8 mouse cellular contexts compared by ENCODE assay signal in the genomic region with DNA sequence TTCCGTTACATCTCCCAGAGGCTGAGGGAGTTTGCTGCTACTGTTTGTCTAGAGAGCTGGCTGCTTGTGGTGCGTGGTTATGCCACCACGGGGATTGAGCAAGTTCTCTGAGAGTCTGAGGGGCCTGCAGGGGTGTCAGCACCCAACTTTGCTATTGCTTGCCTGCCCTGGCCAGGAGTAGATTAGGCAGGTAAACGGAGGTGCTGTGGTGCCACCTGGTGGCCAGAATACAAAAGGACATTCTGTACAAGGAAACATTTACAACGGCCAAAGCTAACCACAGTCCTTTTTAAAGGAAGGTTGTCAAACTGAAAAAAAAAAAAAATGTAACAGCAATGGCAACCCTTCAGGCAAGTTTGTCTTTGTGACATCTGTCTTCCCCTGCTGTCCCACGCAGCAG.
DNase-seq lines count a peak whose midpoint lies in the region; ATAC-seq and TF ChIP-seq lines count a peak whose summit lies in the region.

No protein-coding gene starts in this region.

- WGBS in forebrain, embryonic 11.5 days: 17% methylated on average over 6 of the region's 6 CpGs
- whole genome bisulfite sequencing in heart, postnatal 0 days: 9% methylated on average over 6 of the region's 6 CpGs
- WGBS in liver, embryonic 16.5 days (ENCODE audit: insufficient replicate concordance): 8% methylated on average over 6 of the region's 6 CpGs
- 10% methylated on average over 6 of the region's 6 CpGs for WGBS in neural tube, embryonic 15.5 days

- H3K9ac ChIP-seq in CH12.LX (ENCODE audit: insufficient read depth, low read depth): no peak overlapping the region
- no peak overlapping the region for H3K9ac ChIP-seq in forebrain, embryonic 11.5 days (ENCODE audit: low read length)
- H3K9ac ChIP-seq in heart, postnatal 0 days (replicated peaks; ENCODE audit: low read depth, low read length): no peak overlapping the region
- H3K9ac ChIP-seq in liver, embryonic 16.5 days (ENCODE audit: low read depth, low read length): no peak overlapping the region
- H3K9ac ChIP-seq in neural tube, embryonic 15.5 days (replicated peaks): no peak overlapping the region

- H3K36me3 ChIP-seq in CH12.LX (replicated peaks in 1 of 2; ENCODE audit: control insufficient read depth in 1 of 2, insufficient read depth in 1 of 2, low read length in 1 of 2): peaks cover 0 to 10% of the 10 kb centered on the region in 2 experiments
- no peaks in the 10 kb centered on the region for H3K36me3 ChIP-seq in forebrain, embryonic 11.5 days (ENCODE audit: control insufficient read depth, insufficient read depth, low read length)
- no peaks in the 10 kb centered on the region for H3K36me3 ChIP-seq in heart, postnatal 0 days (replicated peaks; ENCODE audit: control insufficient read depth, insufficient read depth, low read length)
- H3K36me3 ChIP-seq in liver, embryonic 16.5 days (ENCODE audit: control insufficient read depth, insufficient read depth): no peaks in the 10 kb centered on the region
- H3K36me3 ChIP-seq in neural tube, embryonic 15.5 days: 0 out of 2 replicates have a peak, but pooled peaks cover 2% of the 10 kb centered on the region
- no peaks in the 10 kb centered on the region for H3K36me3 ChIP-seq in testis, adult 2 months (ENCODE audit: control insufficient read depth, insufficient read depth, low read length)

- DNase-seq in CH12.LX (ENCODE audit: extremely low read depth): peak; percentile 71
- peak; percentile 71 for DNase-seq in c-Kit-negative CD71-positive TER-119-positive erythroid progenitor cells, embryonic 14.5 days (ENCODE audit: low read depth, low spot score)
- DNase-seq in forebrain, embryonic 11.5 days (ENCODE audit: low spot score): peak; percentile 87
- DNase-seq in heart, postnatal 0 days (ENCODE audit: low spot score): peak; percentile 75
- DNase-seq in kidney, postnatal 25 days: peak; percentile 83 to 90

- peak; percentile 55; the same call in 1 of the 2 replicates for ATAC-seq in forebrain, embryonic 11.5 days (replicated peaks; ENCODE audit: low FRiP score)
- ATAC-seq in heart, postnatal 0 days (ENCODE audit: insufficient read depth, low read depth): peak; percentile 56; the same call in 1 of the 2 replicates
- ATAC-seq in liver, embryonic 16.5 days (ENCODE audit: low read depth): peak; percentile 71
- peak; percentile 66; the same call in 1 of the 2 replicates for ATAC-seq in neural tube, embryonic 15.5 days (ENCODE audit: low FRiP score)

- no peaks in the 10 kb centered on the region for H3K9me3 ChIP-seq in CH12.LX (replicated peaks; ENCODE audit: low read length)
- no peaks in the 10 kb centered on the region for H3K9me3 ChIP-seq in forebrain, embryonic 11.5 days (ENCODE audit: control insufficient read depth, low read length)
- no peaks in the 10 kb centered on the region for H3K9me3 ChIP-seq in heart, postnatal 0 days (replicated peaks; ENCODE audit: control insufficient read depth, low read length)
- H3K9me3 ChIP-seq in liver, embryonic 16.5 days (replicated peaks; ENCODE audit: control insufficient read depth, low read length): no peaks in the 10 kb centered on the region
- H3K9me3 ChIP-seq in neural tube, embryonic 15.5 days (replicated peaks): no peaks in the 10 kb centered on the region

- H3K27ac ChIP-seq in CH12.LX (ENCODE audit: insufficient read depth, low read depth): no peak overlapping the region
- no peak overlapping the region for H3K27ac ChIP-seq in forebrain, embryonic 11.5 days (ENCODE audit: low read depth, low read length)
- H3K27ac ChIP-seq in heart, postnatal 0 days (ENCODE audit: low read depth): no peak overlapping the region
- H3K27ac ChIP-seq in liver, embryonic 16.5 days (ENCODE audit: low read length): no peak overlapping the region
- no peak overlapping the region for H3K27ac ChIP-seq in neural tube, embryonic 15.5 days (replicated peaks)
- no peak overlapping the region for H3K27ac ChIP-seq in testis, adult 2 months (ENCODE audit: control insufficient read depth, insufficient read depth, low read depth, low read length)

- no peak for TF ChIP-seq EP300 in CH12.LX (IDR thresholded peaks at IDR 0.05; ENCODE audit: low read length)
- no peak for TF ChIP-seq EP300 in heart, postnatal 0 days (IDR thresholded peaks at IDR 0.05; ENCODE audit: low read depth)

- no peak for TF ChIP-seq POLR2A in CH12.LX (IDR thresholded peaks at IDR 0.05; ENCODE audit: low read depth, low read length)
- TF ChIP-seq POLR2A in testis, adult 2 months (IDR thresholded peaks at IDR 0.05; ENCODE audit: control insufficient read depth, low read depth, low read length): no peak

- no peak overlapping the region for H3K4me3 ChIP-seq in CH12.LX (replicated peaks in 1 of 3; ENCODE audit: low read depth in 2 of 3, low read length in 2 of 3, poor library complexity in 1 of 3)
- no peak overlapping the region for H3K4me3 ChIP-seq in forebrain, embryonic 11.5 days (ENCODE audit: low read depth, low read length)
- no peak overlapping the region for H3K4me3 ChIP-seq in heart, postnatal 0 days (ENCODE audit: low read depth, low read length)
- H3K4me3 ChIP-seq in liver, embryonic 16.5 days (ENCODE audit: low read depth, low read length): no peak overlapping the region
- H3K4me3 ChIP-seq in neural tube, embryonic 15.5 days (replicated peaks): no peak overlapping the region
- no peak overlapping the region for H3K4me3 ChIP-seq in testis, adult 2 months (ENCODE audit: control insufficient read depth, low read depth, low read length)

- TF ChIP-seq RAD21 in CH12.LX (IDR thresholded peaks at IDR 0.05; ENCODE audit: low read depth, low read length): peak; percentile 90

- no peaks in the 10 kb centered on the region for H3K79me2 ChIP-seq in CH12.LX (replicated peaks; ENCODE audit: control insufficient read depth, extremely low read depth, insufficient read depth, poor library complexity, severe bottlenecking)

- in situ Hi-C loops in CH12.LX (cut with MboI; ENCODE audit: low pct_ligation_motif_present, low pct_unique_long_range_greater_than_20kb, low sequenced_read_pairs): no loop called here

- H3K27me3 ChIP-seq in CH12.LX (replicated peaks): no peaks in the 10 kb centered on the region
- no peaks in the 10 kb centered on the region for H3K27me3 ChIP-seq in forebrain, embryonic 11.5 days (ENCODE audit: control insufficient read depth, insufficient read depth, low read length)
- H3K27me3 ChIP-seq in heart, postnatal 0 days (ENCODE audit: control insufficient read depth, insufficient read depth, low read length): no peaks in the 10 kb centered on the region
- H3K27me3 ChIP-seq in liver, embryonic 16.5 days (ENCODE audit: control insufficient read depth, insufficient read depth, low read depth, low read length): no peaks in the 10 kb centered on the region
- no peaks in the 10 kb centered on the region for H3K27me3 ChIP-seq in neural tube, embryonic 15.5 days (replicated peaks)
- no peaks in the 10 kb centered on the region for H3K27me3 ChIP-seq in testis, adult 2 months (ENCODE audit: control insufficient read depth, insufficient read depth, low read length)

- peak; percentile 44 to 92 for TF ChIP-seq CTCF in CH12.LX (conservative IDR thresholded peaks at IDR 0.05 in 1 of 2, IDR thresholded peaks at IDR 0.05 in 1 of 2; ENCODE audit: low read depth in 2 of 2, low read length in 2 of 2)
- TF ChIP-seq CTCF in heart, postnatal 0 days (IDR thresholded peaks at IDR 0.05; ENCODE audit: low read depth): peak; percentile 89
- peak; percentile 87; the same call in 1 of the 2 replicates for TF ChIP-seq CTCF in testis, adult 2 months (IDR thresholded peaks at IDR 0.05; ENCODE audit: control insufficient read depth, insufficient read depth, insufficient replicate concordance, low read depth, low read length)

- H3K4me1 ChIP-seq in CH12.LX (ENCODE audit: control insufficient read depth in 1 of 2, insufficient read depth in 2 of 2): no peaks in the 10 kb centered on the region
- H3K4me1 ChIP-seq in forebrain, embryonic 11.5 days (replicated peaks; ENCODE audit: control insufficient read depth, insufficient read depth, low read length): no peaks in the 10 kb centered on the region
- H3K4me1 ChIP-seq in heart, postnatal 0 days (ENCODE audit: control insufficient read depth, insufficient read depth): no peaks in the 10 kb centered on the region
- peaks cover 18% of the 10 kb centered on the region for H3K4me1 ChIP-seq in liver, embryonic 16.5 days (ENCODE audit: control insufficient read depth, low read depth, low read length)
- no peaks in the 10 kb centered on the region for H3K4me1 ChIP-seq in neural tube, embryonic 15.5 days
- peaks cover 2% of the 10 kb centered on the region for H3K4me1 ChIP-seq in testis, adult 2 months (ENCODE audit: control insufficient read depth, insufficient read depth, low read length)

- H3K4me2 ChIP-seq in CH12.LX (ENCODE audit: insufficient read depth, low read depth, poor library complexity, severe bottlenecking): no peak overlapping the region
- H3K4me2 ChIP-seq in forebrain, embryonic 11.5 days (ENCODE audit: low read depth, low read length, severe bottlenecking): no peak overlapping the region
- no peak overlapping the region for H3K4me2 ChIP-seq in heart, postnatal 0 days (ENCODE audit: low read depth, low read length)
- H3K4me2 ChIP-seq in liver, embryonic 16.5 days (ENCODE audit: low read depth, low read length): no peak overlapping the region
- H3K4me2 ChIP-seq in neural tube, embryonic 15.5 days: peak overlapping the region; percentile 31

- dilution Hi-C loops in CH12.LX (cut with MboI; ENCODE audit: extremely low pct_ligation_motif_present, extremely low pct_unique_long_range_greater_than_20kb, low sequenced_read_pairs): no loop called here

TF ChIP-seq in CH12.LX, 34 proteins besides CTCF, POLR2A, EP300 and RAD21 (continues in another document):
- no peak for TF ChIP-seq ZMIZ1 (IDR thresholded peaks at IDR 0.05; ENCODE audit: low read depth, low read length)
- TF ChIP-seq SMC3 (IDR thresholded peaks at IDR 0.05; ENCODE audit: low read depth, low read length): peak; percentile 94
- no peak for TF ChIP-seq BHLHE40 (IDR thresholded peaks at IDR 0.05; ENCODE audit: low read depth, low read length)
- no peak for TF ChIP-seq UBTF (IDR thresholded peaks at IDR 0.05; ENCODE audit: low read depth, low read length)
- no peak for TF ChIP-seq TBP (conservative IDR thresholded peaks at IDR 0.05; ENCODE audit: low read depth, low read length)
- no peak for TF ChIP-seq E2F4 (IDR thresholded peaks at IDR 0.05; ENCODE audit: insufficient replicate concordance, low read depth, low read length)
- TF ChIP-seq ZC3H11A (IDR thresholded peaks at IDR 0.05; ENCODE audit: low read depth, low read length): peak; percentile 57; the same call in 1 of the 2 replicates
- TF ChIP-seq ZKSCAN1 (IDR thresholded peaks at IDR 0.05; ENCODE audit: borderline replicate concordance, low read depth, low read length): no peak
- no peak for TF ChIP-seq POLR2AphosphoS2 (IDR thresholded peaks at IDR 0.05; ENCODE audit: low read depth, low read length)
- TF ChIP-seq JUND (conservative IDR thresholded peaks at IDR 0.05; ENCODE audit: low read depth, low read length): no peak
- TF ChIP-seq ZNF384 (IDR thresholded peaks at IDR 0.05; ENCODE audit: low read depth, low read length): peak; percentile 51
- TF ChIP-seq USF2 (conservative IDR thresholded peaks at IDR 0.05; ENCODE audit: low read depth, low read length): no peak
- no peak for TF ChIP-seq MYC (IDR thresholded peaks at IDR 0.05; ENCODE audit: low read depth, low read length)
